Mouse (Mus musculus): ENCODE data around the gene Pigz.
"Not testable (repeated sequence)": the region's sequence is repeated elsewhere in the genome, so short reads cannot be mapped to it uniquely, and the experiment has no call there.

Gene Pigz

GRCm38 (mm10) chr16:31931330-31931729 is 2.3 kb upstream of the Pigz start:
- no peak for DNase-seq (ENCODE audit: low read depth, low spot score)

GRCm38 (mm10) chr16:31932255-31932654 is 1.4 kb upstream of the Pigz start:
- DNase-seq (ENCODE audit: low read depth, low spot score) = no peak

GRCm38 (mm10) chr16:31932840-31933697 is 582 bp upstream of the Pigz start:
- DNase-seq (ENCODE audit: low read depth, low spot score) = peak; percentile 88

- no peak for DNase-seq (ENCODE audit: low read depth, low spot score)
Measured at GRCm38 (mm10) chr16:31934550-31935010, 929 bp downstream of the Pigz start.

- no peak for DNase-seq (ENCODE audit: low read depth, low spot score)
Measured at GRCm38 (mm10) chr16:31935091-31935979, 1.7 kb downstream of the Pigz start.

GRCm38 (mm10) chr16:31936568-31936967 is 2.9 kb downstream of the Pigz start:
- DNase-seq (ENCODE audit: low read depth, low spot score) = no peak

- no peak for DNase-seq (ENCODE audit: low read depth, low spot score)
Measured at GRCm38 (mm10) chr16:31938856-31939255, 5.2 kb downstream of the Pigz start.

- no peak for DNase-seq (ENCODE audit: low read depth, low spot score)
Measured at GRCm38 (mm10) chr16:31940586-31940985, 6.9 kb downstream of the Pigz start.

GRCm38 (mm10) chr16:31943980-31944379 is 10.3 kb downstream of the Pigz start:
- peak; percentile 43 for DNase-seq (ENCODE audit: low read depth, low spot score)

GRCm38 (mm10) chr16:31944698-31945255 is 11.1 kb downstream of the Pigz start:
- no peak for DNase-seq (ENCODE audit: low read depth, low spot score)

- DNase-seq (ENCODE audit: low read depth, low spot score) = no peak
Measured at GRCm38 (mm10) chr16:31945372-31945771, 11.7 kb downstream of the Pigz start.

- not testable (repeated sequence) for DNase-seq (ENCODE audit: low read depth, low spot score)
Measured at GRCm38 (mm10) chr16:31945986-31946385, 12.3 kb downstream of the Pigz start.

- no peak for DNase-seq (ENCODE audit: low read depth, low spot score)
Measured at GRCm38 (mm10) chr16:31947333-31947732, 13.7 kb downstream of the Pigz start.

GRCm38 (mm10) chr16:31947901-31948316 is 14.3 kb downstream of the Pigz start:
- no peak for DNase-seq (ENCODE audit: low read depth, low spot score)

GRCm38 (mm10) chr16:31948345-31948774 is 14.7 kb downstream of the Pigz start, which contains the start of the genes 0610012G03Rik and Ncbp2:
TSS of gene 0610012G03Rik (minus strand) at chr16:31948494.
TSS of gene Ncbp2 (plus strand) at chr16:31948513.
- DNase-seq (ENCODE audit: low read depth, low spot score) = peak; percentile 93

GRCm38 (mm10) chr16:31963224-31963623 is 29.6 kb downstream of the Pigz start:
- no peak for DNase-seq (ENCODE audit: low read depth, low spot score)

- DNase-seq (ENCODE audit: low read depth, low spot score) = no peak
Measured at GRCm38 (mm10) chr16:31975258-31975657, 41.6 kb downstream of the Pigz start.

GRCm38 (mm10) chr16:31979501-31979900 is 45.9 kb downstream of the Pigz start:
- no peak for DNase-seq (ENCODE audit: low read depth, low spot score)

GRCm38 (mm10) chr16:31980946-31981345 is 47.3 kb downstream of the Pigz start:
- no peak for DNase-seq (ENCODE audit: low read depth, low spot score)

GRCm38 (mm10) chr16:31992039-31992438 is 58.4 kb downstream of the Pigz start:
- no peak for DNase-seq (ENCODE audit: low read depth, low spot score)

- no peak for DNase-seq (ENCODE audit: low read depth, low spot score)
Measured at GRCm38 (mm10) chr16:31993195-31993594, 59.5 kb downstream of the Pigz start.

- DNase-seq (ENCODE audit: low read depth, low spot score) = no peak
Measured at GRCm38 (mm10) chr16:31993946-31994345, 60.3 kb downstream of the Pigz start.

All from embryo, embryonic 11.5 days (tissue).